Mouse (Mus musculus) megakaryocyte, embryonic 14.5 days (primary cell): Measurements from ENCODE around the gene 1810049J17Rik.

Experiments
- FLI1 ChIP-seq: IDR thresholded peaks from 2 replicates; pipeline ENCODE4 v1.6.1; 2012; ENCODE audit warnings: low read length, inconsistent platforms, mixed read lengths
- GATA1 ChIP-seq: IDR thresholded peaks from 3 replicates; pipeline ENCODE4 v1.6.1; 2012; ENCODE audit warnings: mixed read lengths, low read length, inconsistent platforms, borderline replicate concordance

DNA sequence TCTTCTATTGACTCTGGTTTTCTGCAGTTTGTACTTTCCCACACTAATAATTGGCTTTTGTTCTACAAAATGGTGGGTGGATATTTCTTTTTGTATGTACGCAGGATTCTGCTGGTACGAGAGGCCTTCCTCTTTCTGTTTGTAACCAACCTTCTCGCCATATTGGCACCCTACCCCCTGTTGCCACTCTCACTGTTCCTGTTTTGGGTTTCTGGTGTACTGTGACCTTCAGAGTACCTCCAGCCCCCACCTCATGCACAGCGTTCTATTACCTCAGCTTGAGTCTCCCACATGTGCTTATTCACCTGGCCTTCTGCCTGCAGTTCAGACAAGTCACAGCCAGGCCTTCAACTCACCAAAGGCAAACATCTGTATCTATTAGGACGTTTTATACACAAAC, 28.1 kb upstream of the 1810049J17Rik start:
- TF ChIP-seq GATA1 (no peak), FLI1 (no peak)
